Mouse (Mus musculus): ENCODE measurements around the gene Carhsp1. TPM values are rescaled to one million over a fixed set of nuclear protein-coding genes. Genes with fewer than 3 reads are reported as not detected.

Gene Carhsp1
- total RNA-seq (2023): 14.3 TPM

GRCm38 (mm10) chr16:8671551-8672349, at the start of gene Carhsp1:
TSS of gene Carhsp1 (minus strand) at chr16:8672155.

DNA sequence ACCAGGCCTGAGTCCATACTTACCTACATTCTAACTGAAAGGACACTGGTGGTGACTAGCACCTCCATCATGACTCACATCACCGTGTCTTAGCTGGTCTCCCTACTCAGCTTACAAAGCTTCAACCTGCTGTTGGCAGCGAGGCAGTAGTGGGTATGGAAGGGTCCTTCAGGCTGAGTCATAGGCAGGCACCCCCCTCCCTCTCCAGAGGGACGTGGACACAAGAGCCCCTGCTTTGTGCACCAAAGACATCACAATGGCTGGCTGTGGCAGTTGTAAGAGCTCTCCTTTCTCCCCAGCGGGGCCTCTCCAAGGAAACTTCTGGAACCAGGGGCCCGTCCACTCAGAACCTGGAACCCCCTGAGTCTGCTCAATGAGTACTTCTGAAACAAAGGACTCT, 8.5 kb upstream of the Carhsp1 start, which contains the start of gene Gm5767:
Gm5767 (plus strand) TSS at position 301 of the 400 bp plus-strand sequence.

GRCm38 (mm10) chr16:8637217-8638051, 34.5 kb downstream of the Carhsp1 start, which contains the start of the genes Pmm2 and Tmem186:
TSS of gene Pmm2 (plus strand) at chr16:8637674.
TSS of gene Tmem186 (minus strand) at chr16:8637712.

Other genes with a start within 250 kb of the Carhsp1 start
- not detected for gene Tmem114, start 247.0 kb downstream of the Carhsp1 start, total RNA-seq (2023)
- gene Mettl22, start 201.4 kb downstream of the Carhsp1 start, total RNA-seq (2023): 27.2 TPM
- 0.92 TPM for gene Abat, start 158.7 kb downstream of the Carhsp1 start, total RNA-seq (2023)
- gene Pmm2, start 34.5 kb downstream of the Carhsp1 start, total RNA-seq (2023): 105 TPM
- gene Tmem186, start 34.4 kb downstream of the Carhsp1 start, total RNA-seq (2023): 12.3 TPM
- 1.0 TPM for gene Gm5767, start 8.6 kb upstream of the Carhsp1 start, total RNA-seq (2023)
- gene Usp7, start 120.2 kb upstream of the Carhsp1 start, total RNA-seq (2023): 268 TPM
- 118 TPM for gene 1810013L24Rik, start 157.9 kb upstream of the Carhsp1 start, total RNA-seq (2023)